Comparison of ENCODE assay signal across 13 mouse cellular contexts in genomic region chr14:16599224-16599623, GRCm38 (mm10).
DNase-seq lines count a peak whose midpoint lies in the region; ATAC-seq and TF ChIP-seq lines count a peak whose summit lies in the region.
"Had no signal": no experiment of that assay in that cellular context is flagged by ENCODE, and none has a peak within 500 bp of the region (broad histone marks: within the 10 kb centered on the region; RNA-seq: fewer than 3 reads in every experiment).

No protein-coding gene starts in this region.

- peaks cover 8% of the 10 kb centered on the region for H3K4me1 ChIP-seq in intestine, embryonic 16.5 days (ENCODE audit: control insufficient read depth, insufficient read depth, low read length)
- H3K4me1 ChIP-seq in lung, adult 2 months (ENCODE audit: control insufficient read depth, insufficient read depth, low read length) = 0 out of 2 replicates have a peak, but pooled peaks cover 4% of the 10 kb centered on the region
- H3K4me1 ChIP-seq: liver, embryonic 15.5 days had no signal

- no peak overlapping the region for H3K27ac ChIP-seq in intestine, embryonic 16.5 days (ENCODE audit: low read length)
- H3K27ac ChIP-seq: kidney, postnatal 0 days; liver, embryonic 15.5 days; stomach, embryonic 15.5 days had no signal

- H3K4me3 ChIP-seq in intestine, embryonic 16.5 days (ENCODE audit: low read length) = no peak overlapping the region
- no peak overlapping the region for H3K4me3 ChIP-seq in lung, adult 2 months (replicated peaks; ENCODE audit: extremely low read depth, low read depth, low read length)
- H3K4me3 ChIP-seq: liver, embryonic 15.5 days; stomach, embryonic 15.5 days had no signal

- peaks cover 7% of the 10 kb centered on the region; the same call in 1 of the 2 replicates for H3K27me3 ChIP-seq in intestine, embryonic 16.5 days (replicated peaks; ENCODE audit: control insufficient read depth, insufficient read depth, low read length)
- H3K27me3 ChIP-seq: liver, embryonic 15.5 days; Patski; stomach, embryonic 15.5 days had no signal

- no peak for TF ChIP-seq POLR2A in lung, adult 2 months (IDR thresholded peaks at IDR 0.05; ENCODE audit: borderline replicate concordance, extremely low read depth, low read depth, low read length)

- no peak for TF ChIP-seq CTCF in lung, adult 2 months (IDR thresholded peaks at IDR 0.05; ENCODE audit: insufficient read depth, low read length)

- H3K9ac ChIP-seq in intestine, embryonic 16.5 days (ENCODE audit: low read depth, low read length) = no peak overlapping the region
- H3K9ac ChIP-seq: liver, embryonic 15.5 days; stomach, embryonic 15.5 days had no signal

- H3K9me3 ChIP-seq in intestine, embryonic 16.5 days (ENCODE audit: control insufficient read depth, low read length) = no peaks in the 10 kb centered on the region
- H3K9me3 ChIP-seq: liver, embryonic 15.5 days; stomach, embryonic 15.5 days had no signal

- intact Hi-C loops in heart, postnatal 25 days (cut with DNase I) = no loop called here

- H3K36me3 ChIP-seq in intestine, embryonic 16.5 days (ENCODE audit: control insufficient read depth, insufficient read depth, low read length) = no peaks in the 10 kb centered on the region
- H3K36me3 ChIP-seq: liver, embryonic 15.5 days; stomach, embryonic 15.5 days had no signal

- ATAC-seq in intestine, embryonic 16.5 days = no peak

- DNase-seq in heart, adult 11 months = peak; percentile 95
- no peak for DNase-seq in heart, postnatal 25 days (ENCODE audit: low spot score)
- peak; percentile 30 to 42 for DNase-seq in heart, adult 9 months (ENCODE audit: low spot score in 2 of 2)
- peak; percentile 58 for DNase-seq in layer of hippocampus, adult 9-11 months
- DNase-seq in right cerebral cortex, postnatal 10 days (ENCODE audit: low spot score in 2 of 2) = peak; percentile 60 to 82
- no peak for DNase-seq in lung, adult 2 months
- DNase-seq in ovary, postnatal 10 days (ENCODE audit: low spot score) = no peak
- DNase-seq: gastrocnemius, postnatal 25 days had no signal

- H3K4me2 ChIP-seq in intestine, embryonic 16.5 days (ENCODE audit: low read depth, low read length) = no peak overlapping the region
- H3K4me2 ChIP-seq: liver, embryonic 15.5 days; stomach, embryonic 15.5 days had no signal

- WGBS in intestine, embryonic 16.5 days = 72% methylated on average over 7 of the region's 7 CpGs
- WGBS in lung, adult 2 months = 88% methylated on average over 7 of the region's 7 CpGs

Comparison
In these comparisons a context has a peak if more than half of its experiments do, and no peak if none do; other contexts are left out.
1. DNase-seq: peak in heart, adult 11 months (single experiment), heart, adult 9 months (2 of 2), layer of hippocampus, adult 9-11 months (single experiment) and right cerebral cortex, postnatal 10 days (2 of 2); none in heart, postnatal 25 days (single experiment), lung, adult 2 months (single experiment) and ovary, postnatal 10 days (single experiment).